8 mouse cellular contexts compared by ENCODE assay signal in the genomic region with DNA sequence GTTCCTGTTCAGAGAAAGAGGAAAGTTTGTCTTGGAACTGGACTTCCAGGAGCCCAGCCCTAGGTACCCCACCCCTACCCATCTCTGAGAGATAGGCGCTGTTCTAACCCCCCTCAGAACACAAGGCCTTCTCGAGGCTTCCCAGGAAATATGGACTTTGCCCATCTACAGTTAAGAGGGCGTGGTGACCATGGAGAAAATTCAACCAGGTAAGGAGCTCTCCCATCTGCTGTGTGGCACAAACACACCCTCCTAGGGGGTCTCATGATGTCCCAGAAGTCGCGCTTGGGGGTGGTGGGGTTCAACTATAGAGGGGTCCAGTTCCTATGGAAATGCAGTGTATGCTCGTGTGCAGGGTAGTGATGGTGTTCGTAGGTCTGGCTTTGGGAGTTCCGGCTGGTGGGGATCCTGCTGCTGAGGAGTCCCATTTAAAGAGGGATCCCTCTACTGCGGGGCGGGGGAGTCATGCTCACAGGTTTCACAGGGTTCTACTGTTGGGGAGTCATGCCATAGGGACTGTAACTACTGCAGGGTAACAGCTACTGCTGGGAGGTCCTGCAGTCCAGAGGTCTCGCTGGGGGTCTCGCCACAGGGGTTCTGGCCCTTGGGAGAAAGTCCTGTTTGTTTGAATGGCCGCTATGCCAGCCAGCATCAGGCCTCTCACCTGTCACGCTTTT. TPM values are rescaled to one million over a fixed set of nuclear protein-coding genes. Genes with fewer than 3 reads are reported as not detected.
DNase-seq lines count a peak whose midpoint lies in the region; ATAC-seq lines count a peak whose summit lies in the region.

No protein-coding gene starts in this region.

- H3K4me2 ChIP-seq in lung, embryonic 16.5 days (ENCODE audit: low read depth, low read length) = peak overlapping the region; percentile 73
- H3K4me2 ChIP-seq in forebrain, embryonic 15.5 days (replicated peaks) = peak overlapping the region; percentile 83
- peak overlapping the region; percentile 85 for H3K4me2 ChIP-seq in limb, embryonic 12.5 days
- peak overlapping the region; percentile 94 for H3K4me2 ChIP-seq in stomach, embryonic 15.5 days

- H3K27ac ChIP-seq in lung, embryonic 16.5 days (ENCODE audit: low read length) = no peak overlapping the region
- no peak overlapping the region for H3K27ac ChIP-seq in forebrain, embryonic 15.5 days (replicated peaks)
- H3K27ac ChIP-seq in limb, embryonic 12.5 days = no peak overlapping the region
- H3K27ac ChIP-seq in stomach, embryonic 15.5 days = no peak overlapping the region

- H3K9ac ChIP-seq in lung, embryonic 16.5 days (ENCODE audit: low read length) = no peak overlapping the region
- peak overlapping the region; percentile 67 for H3K9ac ChIP-seq in forebrain, embryonic 15.5 days (replicated peaks)
- H3K9ac ChIP-seq in limb, embryonic 12.5 days (replicated peaks) = peak overlapping the region; percentile 76
- no peak overlapping the region for H3K9ac ChIP-seq in stomach, embryonic 15.5 days

- intact Hi-C loops in left cerebral cortex, postnatal 25 days (cut with DNase I) = no loop called here

- H3K4me1 ChIP-seq in lung, embryonic 16.5 days (replicated peaks; ENCODE audit: control insufficient read depth, insufficient read depth, low read length) = peaks cover 4% of the 10 kb centered on the region; the same call in 1 of the 2 replicates
- peaks cover 18% of the 10 kb centered on the region for H3K4me1 ChIP-seq in forebrain, embryonic 15.5 days
- peaks cover 9% of the 10 kb centered on the region; the same call in 1 of the 2 replicates for H3K4me1 ChIP-seq in limb, embryonic 12.5 days (replicated peaks)
- H3K4me1 ChIP-seq in stomach, embryonic 15.5 days = peaks cover 4% of the 10 kb centered on the region; the same call in 1 of the 2 replicates

- H3K9me3 ChIP-seq in lung, embryonic 16.5 days (ENCODE audit: control insufficient read depth, low read length) = no peaks in the 10 kb centered on the region
- H3K9me3 ChIP-seq in forebrain, embryonic 15.5 days = no peaks in the 10 kb centered on the region
- no peaks in the 10 kb centered on the region for H3K9me3 ChIP-seq in limb, embryonic 12.5 days
- no peaks in the 10 kb centered on the region for H3K9me3 ChIP-seq in stomach, embryonic 15.5 days

- DNase-seq in lung, postnatal 10 days = no peak
- DNase-seq in gastrocnemius, postnatal 25 days = no peak
- DNase-seq in retina, embryonic 14.5 days (ENCODE audit: low spot score) = no peak
- no peak for DNase-seq in left cerebral cortex, postnatal 25 days (ENCODE audit: low spot score in 2 of 2)

- H3K4me3 ChIP-seq in lung, embryonic 16.5 days (ENCODE audit: low read length) = peak overlapping the region; percentile 55
- H3K4me3 ChIP-seq in forebrain, embryonic 15.5 days = peak overlapping the region; percentile 69
- peak overlapping the region; percentile 82 for H3K4me3 ChIP-seq in limb, embryonic 12.5 days (replicated peaks)
- H3K4me3 ChIP-seq in stomach, embryonic 15.5 days (replicated peaks) = peak overlapping the region; percentile 87

- no peaks in the 10 kb centered on the region for H3K36me3 ChIP-seq in lung, embryonic 16.5 days (ENCODE audit: control insufficient read depth, insufficient read depth, low read length)
- H3K36me3 ChIP-seq in forebrain, embryonic 15.5 days = no peaks in the 10 kb centered on the region
- no peaks in the 10 kb centered on the region for H3K36me3 ChIP-seq in limb, embryonic 12.5 days
- no peaks in the 10 kb centered on the region for H3K36me3 ChIP-seq in stomach, embryonic 15.5 days

- H3K27me3 ChIP-seq in lung, embryonic 16.5 days (ENCODE audit: control insufficient read depth, insufficient read depth, low read depth, low read length) = peaks cover 27% of the 10 kb centered on the region
- peaks cover 21% of the 10 kb centered on the region for H3K27me3 ChIP-seq in forebrain, embryonic 15.5 days
- H3K27me3 ChIP-seq in limb, embryonic 12.5 days = peaks cover 48% of the 10 kb centered on the region
- peaks cover 19% of the 10 kb centered on the region; the same call in 1 of the 2 replicates for H3K27me3 ChIP-seq in stomach, embryonic 15.5 days (replicated peaks)

- 25% methylated on average over 14 of the region's 14 CpGs for WGBS in lung, embryonic 16.5 days
- 24% methylated on average over 14 of the region's 14 CpGs for WGBS in forebrain, embryonic 15.5 days
- WGBS in limb, embryonic 12.5 days = 23% methylated on average over 14 of the region's 14 CpGs
- 23% methylated on average over 14 of the region's 14 CpGs for WGBS in stomach, embryonic 15.5 days

- no peak for ATAC-seq in lung, embryonic 16.5 days (ENCODE audit: low read depth)
- no peak for ATAC-seq in forebrain, embryonic 15.5 days (replicated peaks)
- ATAC-seq in limb, embryonic 12.5 days (ENCODE audit: insufficient number of reproducible peaks, insufficient read depth, low FRiP score, low TSS enrichment, low read depth) = no peak
- ATAC-seq in stomach, embryonic 15.5 days (ENCODE audit: insufficient read depth, low FRiP score, low read depth) = no peak

RNA-seq across cellular contexts. Expression of a gene that starts 0.9 kb away (rescaled TPM):
- polyA plus RNA-seq in lung, embryonic 16.5 days (2015; fragmentation: Nextera tagmentation; extraction: Ambion mirVana) = 4.0 and 4.5 TPM in 2 replicates
- polyA plus RNA-seq in forebrain, embryonic 15.5 days (2015; fragmentation: Nextera tagmentation; extraction: Ambion mirVana) = 18.7 and 23.4 TPM in 2 replicates
- polyA plus RNA-seq in limb, embryonic 12.5 days (2016; fragmentation: Nextera tagmentation; extraction: Ambion mirVana) = 14.2 and 14.6 TPM in 2 replicates
- 24.6 and 25.4 TPM in 2 replicates for polyA plus RNA-seq in stomach, embryonic 15.5 days (2015; fragmentation: Nextera tagmentation; extraction: Ambion mirVana)
- 10 to 100 TPM; 16.3 to 17.3 TPM for total RNA-seq in gastrocnemius, postnatal 25 days (2021)
- total RNA-seq in left cerebral cortex, postnatal 25 days (2021) = 1 to 10 TPM; 4.0 to 4.9 TPM

RNA-seq across cellular contexts. Expression of a gene that starts 40.6 kb away (rescaled TPM):
- 303 and 324 TPM in 2 replicates for polyA plus RNA-seq in lung, embryonic 16.5 days (2015; fragmentation: Nextera tagmentation; extraction: Ambion mirVana)
- 236 and 242 TPM in 2 replicates for polyA plus RNA-seq in forebrain, embryonic 15.5 days (2015; fragmentation: Nextera tagmentation; extraction: Ambion mirVana)
- polyA plus RNA-seq in limb, embryonic 12.5 days (2016; fragmentation: Nextera tagmentation; extraction: Ambion mirVana) = 202 and 207 TPM in 2 replicates
- 295 and 327 TPM in 2 replicates for polyA plus RNA-seq in stomach, embryonic 15.5 days (2015; fragmentation: Nextera tagmentation; extraction: Ambion mirVana)
- 100 to 1,000 TPM; 294 to 322 TPM for total RNA-seq in gastrocnemius, postnatal 25 days (2021)
- 100 to 1,000 TPM; 285 to 291 TPM for total RNA-seq in left cerebral cortex, postnatal 25 days (2021)

RNA-seq across cellular contexts. Expression of a gene that starts 54.4 kb away (rescaled TPM):
- 5.7 and 6.3 TPM in 2 replicates for polyA plus RNA-seq in lung, embryonic 16.5 days (2015; fragmentation: Nextera tagmentation; extraction: Ambion mirVana)
- 0.57 TPM in 1 of 2 replicates, not detected in the other for polyA plus RNA-seq in forebrain, embryonic 15.5 days (2015; fragmentation: Nextera tagmentation; extraction: Ambion mirVana)
- 0.10 and 0.31 TPM in 2 replicates for polyA plus RNA-seq in limb, embryonic 12.5 days (2016; fragmentation: Nextera tagmentation; extraction: Ambion mirVana)
- 0.62 and 0.88 TPM in 2 replicates for polyA plus RNA-seq in stomach, embryonic 15.5 days (2015; fragmentation: Nextera tagmentation; extraction: Ambion mirVana)
- 10 to 100 TPM; 42.3 to 61.6 TPM for total RNA-seq in gastrocnemius, postnatal 25 days (2021)
- total RNA-seq in left cerebral cortex, postnatal 25 days (2021) = 1 to 10 TPM in 1 of 2 experiments, under 1 TPM in 1; 0.60 to 1.4 TPM

Comparison
In these comparisons a context has a peak if more than half of its experiments do, and no peak if none do; other contexts are left out.
1. H3K9ac ChIP-seq: peak in forebrain, embryonic 15.5 days (single experiment) and limb, embryonic 12.5 days (single experiment); none in lung, embryonic 16.5 days (single experiment) and stomach, embryonic 15.5 days (single experiment).
2. Peak in every context shown above with its lines, with median percentiles within 50 percentile points of each other: H3K4me2 ChIP-seq and H3K4me3 ChIP-seq.